Mouse (Mus musculus) hindbrain, embryonic 14.5 days (tissue): Measurements from ENCODE around the gene Armh1. TPM values are rescaled to one million over a fixed set of nuclear protein-coding genes. Genes with fewer than 3 reads are reported as not detected.
A peak's percentile ranks its signal among the peaks of the same experiment; 100 is the strongest.

Source experiments
- ATAC-seq: fragments of 200-750 bp; cut with Nextera tagmentation; 2 replicates; pipeline ENCODE4 v1.8.0; 2017; ENCODE audit warnings: moderate number of reproducible peaks, mild to moderate bottlenecking, moderate TSS enrichment, moderate library complexity; ENCODE audit not compliant: low FRiP score
- DNase-seq: peaks from one replicate; pipeline ENCODE4 v3.0.0-alpha.2; 2015; ENCODE audit warnings: low spot score
- H3K27ac ChIP-seq: fragments of 300-500 bp; sonication (generic); 2 replicates; pipeline ENCODE4 v1.5.1; 2014; ENCODE audit warnings: mild to moderate bottlenecking, moderate library complexity
- H3K27me3 ChIP-seq: fragments of 300-500 bp; sonication (generic); 2 replicates; pipeline ENCODE4 v1.6.1; 2014; ENCODE audit warnings: mild to moderate bottlenecking, low read length, mixed read lengths; ENCODE audit not compliant: control insufficient read depth, insufficient read depth
- H3K36me3 ChIP-seq: fragments of 300-500 bp; sonication (generic); replicated peaks from 2 replicates; pipeline ENCODE4 v1.6.1; 2014; ENCODE audit not compliant: control insufficient read depth, insufficient read depth
- H3K4me1 ChIP-seq: fragments of 300-500 bp; sonication (generic); replicated peaks from 2 replicates; pipeline ENCODE4 v1.6.1; 2014; ENCODE audit warnings: antibody characterized with exemption, low read length, mixed read lengths; ENCODE audit not compliant: control insufficient read depth, insufficient read depth
- H3K4me2 ChIP-seq: fragments of 300-500 bp; sonication (generic); replicated peaks from 2 replicates; pipeline ENCODE4 v1.6.1; 2014; ENCODE audit warnings: mild to moderate bottlenecking, moderate library complexity
- H3K4me3 ChIP-seq: fragments of 300-500 bp; sonication (generic); replicated peaks from 2 replicates; pipeline ENCODE4 v1.5.1; 2014; ENCODE audit warnings: mild to moderate bottlenecking, low read length
- H3K9ac ChIP-seq: fragments of 300-500 bp; sonication (generic); 2 replicates; pipeline ENCODE4 v1.6.1; 2014
- H3K9me3 ChIP-seq: fragments of 300-500 bp; sonication (generic); 2 replicates; pipeline ENCODE4 v1.6.1; 2016; ENCODE audit warnings: low read length; ENCODE audit not compliant: control insufficient read depth
- WGBS: fragments of 180-500 bp; shearing (Covaris S2); extraction: QIAGEN DNeasy Blood & Tissue Kit; methylation state at CpG from one replicate; pipeline ENCODE4 v1.1.7; 2014; 5-methylcytosine and 5-hydroxymethylcytosine counted together
- polyA plus RNA-seq: library from polyadenylated mRNA; unstranded; fragments of >200 nt; fragmentation: Nextera tagmentation; extraction: Ambion mirVana; gene quantifications from 2 replicates; pipeline ENCODE4 v1.2.1, GENCODE M21; 2014

The Armh1 gene
- 1.2 and 1.3 TPM in 2 replicates for polyA plus RNA-seq

DNA sequence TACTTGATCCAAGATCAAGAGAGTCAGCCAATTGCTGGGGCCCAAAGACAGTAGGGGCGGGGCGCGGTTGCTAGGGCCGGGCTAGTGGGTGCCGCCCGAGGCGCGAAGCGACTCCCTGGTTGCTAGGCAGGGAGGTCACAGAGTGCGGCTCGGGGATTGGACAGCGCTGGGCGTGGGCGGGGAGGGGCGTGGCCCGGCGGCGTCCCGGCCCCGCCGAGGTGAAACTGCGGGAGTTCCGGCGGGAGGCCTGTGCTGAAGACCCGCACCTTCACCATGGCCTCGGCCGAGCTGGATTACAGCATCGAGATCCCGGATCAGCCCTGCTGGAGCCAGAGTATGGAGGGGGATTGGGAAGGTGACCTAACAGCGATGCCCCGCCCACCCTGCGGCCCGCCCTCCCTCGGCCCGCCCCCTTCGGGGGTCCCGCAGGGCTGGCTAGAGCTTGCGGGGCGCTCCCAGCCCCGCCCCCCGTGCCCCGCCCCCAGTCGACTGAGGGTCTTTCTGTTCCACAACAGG, at the start of gene Armh1, which contains the start of gene Tmem53:
Gene Armh1 (minus strand): TSS at position 325 of the 516 bp plus-strand sequence.
Gene Tmem53 (plus strand): TSS at position 151 of the 516 bp plus-strand sequence.
- peak within 1 kb of the TSS; percentile 69 for H3K27ac ChIP-seq
- peak; percentile 95 for ATAC-seq
- peak within 1 kb of the TSS; percentile 76 for H3K9ac ChIP-seq
- no peaks in the 10 kb centered on the region for H3K36me3 ChIP-seq
- H3K4me1 ChIP-seq: 0 out of 2 replicates have a peak, but pooled peaks cover 4% of the 10 kb centered on the region
- peak within 1 kb of the TSS; percentile 55 for H3K4me2 ChIP-seq
- under 1% methylated on average over 37 of the region's 43 CpGs for WGBS
- DNase-seq: peak; percentile 83
- peak within 1 kb of the TSS; percentile 70 for H3K4me3 ChIP-seq
- no peaks in the 10 kb centered on the region for H3K27me3 ChIP-seq
- no peaks in the 10 kb centered on the region for H3K9me3 ChIP-seq

DNA sequence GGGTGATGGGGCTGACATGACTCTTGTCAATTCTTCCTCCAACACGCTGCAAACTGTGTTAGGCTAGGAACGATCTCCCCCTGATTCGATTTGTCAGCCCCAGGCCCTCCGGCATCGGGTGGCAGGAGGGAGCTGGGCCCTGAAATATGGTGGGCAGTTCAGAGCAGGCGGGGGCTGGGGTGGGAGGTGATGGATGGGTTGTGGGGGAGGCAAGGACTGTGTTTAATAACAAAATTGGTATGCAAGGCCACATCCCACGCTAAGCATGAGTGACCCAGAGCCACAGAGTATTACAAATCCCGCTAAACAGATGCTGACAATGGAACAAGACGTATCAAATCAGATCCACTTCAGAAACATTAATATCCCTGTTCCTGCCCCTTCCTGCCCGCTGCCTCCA, 48.0 kb upstream of the Armh1 start:
- 51% methylated on average over 10 of the region's 10 CpGs for WGBS
- H3K9ac ChIP-seq: no peak overlapping the region

GRCm38 (mm10) chr4:117297819-117298218, 45.9 kb upstream of the Armh1 start:
- no peak overlapping the region for H3K4me3 ChIP-seq
- H3K4me1 ChIP-seq: peaks cover 6% of the 10 kb centered on the region
- no peak overlapping the region for H3K4me2 ChIP-seq
- 66% methylated on average over 9 of the region's 9 CpGs for WGBS
- no peaks in the 10 kb centered on the region for H3K36me3 ChIP-seq
- H3K27ac ChIP-seq: no peak overlapping the region
- DNase-seq (no peak), ATAC-seq (no peak)
- no peaks in the 10 kb centered on the region for H3K9me3 ChIP-seq
- peaks cover 15% of the 10 kb centered on the region for H3K27me3 ChIP-seq
- H3K9ac ChIP-seq: no peak overlapping the region

More for the DNA sequence above, 48.0 kb upstream of the Armh1 start:
- Histone ChIP-seq H3K4me2 (no peak overlapping the region), H3K27ac (no peak overlapping the region), H3K9me3 (no peaks in the 10 kb centered on the region), H3K36me3 (no peaks in the 10 kb centered on the region), H3K27me3 (peaks cover 36% of the 10 kb centered on the region), H3K4me3 (no peak overlapping the region), H3K4me1 (peaks cover 21% of the 10 kb centered on the region)
- ATAC-seq (no peak), DNase-seq (no peak)

- peaks cover 6% of the 10 kb centered on the region for H3K4me1 ChIP-seq
- no peak overlapping the region for H3K4me3 ChIP-seq
- H3K4me2 ChIP-seq: no peak overlapping the region
- WGBS: 63% methylated on average over 19 of the region's 19 CpGs
- no peak overlapping the region for H3K27ac ChIP-seq
- H3K9ac ChIP-seq: no peak overlapping the region
- DNase-seq (no peak), ATAC-seq (no peak)
- H3K36me3 ChIP-seq: no peaks in the 10 kb centered on the region
- peaks cover 7% of the 10 kb centered on the region for H3K27me3 ChIP-seq
- H3K9me3 ChIP-seq: no peaks in the 10 kb centered on the region
These were observed 45.1 kb upstream of the Armh1 start for GRCm38 (mm10) chr4:117296849-117297593.

GRCm38 (mm10) chr4:117291696-117292095, 39.8 kb upstream of the Armh1 start:
- DNase-seq (no peak), ATAC-seq (no peak)
- Histone ChIP-seq H3K36me3 (peaks cover 8% of the 10 kb centered on the region), H3K27ac (no peak overlapping the region), H3K9me3 (no peaks in the 10 kb centered on the region), H3K27me3 (no peaks in the 10 kb centered on the region; the same call in 1 of the 2 replicates), H3K4me1 (peaks cover 14% of the 10 kb centered on the region), H3K4me3 (no peak overlapping the region), H3K9ac (no peak overlapping the region), H3K4me2 (no peak overlapping the region)
- 96% methylated on average over 2 of the region's 2 CpGs for WGBS

GRCm38 (mm10) chr4:117288927-117289801, 37.2 kb upstream of the Armh1 start:
- Histone ChIP-seq H3K36me3 (peaks cover 32% of the 10 kb centered on the region), H3K27ac (peak overlapping the region; percentile 89), H3K27me3 (no peaks in the 10 kb centered on the region), H3K9me3 (no peaks in the 10 kb centered on the region), H3K4me1 (peaks cover 36% of the 10 kb centered on the region), H3K4me3 (peak overlapping the region; percentile 73), H3K9ac (peak overlapping the region; percentile 78), H3K4me2 (peak overlapping the region; percentile 75)
- DNase-seq (peak; percentile 71), ATAC-seq (peak; percentile 80)
- WGBS: 1% methylated on average over 59 of the region's 80 CpGs

DNA sequence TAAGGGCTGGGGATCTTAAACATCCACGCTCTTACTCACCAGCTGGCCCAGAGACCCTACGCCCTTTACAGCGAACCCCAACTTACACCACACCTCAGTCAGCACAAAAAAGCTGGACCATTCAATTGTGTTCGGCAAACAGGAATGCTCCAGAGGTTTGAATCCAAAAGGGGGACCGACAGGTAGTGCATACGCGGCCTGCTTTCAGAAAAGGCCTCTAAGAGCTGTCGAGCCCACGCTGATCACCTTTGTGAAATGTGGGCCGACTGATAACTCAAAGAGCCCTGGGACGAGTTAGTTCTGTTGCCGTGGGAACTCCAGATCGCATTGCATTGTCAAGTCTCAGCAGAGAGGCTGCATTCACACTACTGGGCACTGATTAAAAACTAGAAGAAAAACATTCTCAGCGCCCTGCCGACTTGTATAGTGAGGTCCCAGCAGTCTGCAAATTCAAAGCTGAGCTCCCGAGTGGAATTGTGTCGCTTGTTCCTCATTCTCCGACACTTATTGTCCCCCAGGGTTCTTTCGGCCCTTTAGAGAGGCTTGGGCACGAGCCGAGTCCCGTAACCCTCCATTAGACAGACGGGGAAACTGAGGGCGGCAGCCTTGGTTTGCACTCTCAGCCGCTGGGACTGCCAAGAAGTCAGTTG, 36.5 kb upstream of the Armh1 start:
- H3K4me1 ChIP-seq: peaks cover 44% of the 10 kb centered on the region
- peak overlapping the region; percentile 89 for H3K27ac ChIP-seq
- DNase-seq: no peak
- ATAC-seq: no peak
- H3K9ac ChIP-seq: peak overlapping the region; percentile 78
- H3K27me3 ChIP-seq: no peaks in the 10 kb centered on the region
- 18% methylated on average over 25 of the region's 25 CpGs for WGBS
- H3K9me3 ChIP-seq: no peaks in the 10 kb centered on the region
- peak overlapping the region; percentile 73 for H3K4me3 ChIP-seq
- H3K4me2 ChIP-seq: peak overlapping the region; percentile 75
- H3K36me3 ChIP-seq: peaks cover 37% of the 10 kb centered on the region

GRCm38 (mm10) chr4:117284363-117284762, 32.4 kb upstream of the Armh1 start:
- WGBS: 29% methylated on average over 4 of the region's 4 CpGs
- peaks cover 43% of the 10 kb centered on the region for H3K36me3 ChIP-seq
- no peak overlapping the region for H3K4me3 ChIP-seq
- DNase-seq (no peak), ATAC-seq (no peak)
- no peak overlapping the region for H3K4me2 ChIP-seq
- no peak overlapping the region for H3K9ac ChIP-seq
- H3K9me3 ChIP-seq: no peaks in the 10 kb centered on the region
- peaks cover 59% of the 10 kb centered on the region for H3K4me1 ChIP-seq
- peak overlapping the region; percentile 68; the same call in 1 of the 2 replicates for H3K27ac ChIP-seq
- H3K27me3 ChIP-seq: no peaks in the 10 kb centered on the region
